Mouse (Mus musculus): Measurements from ENCODE around the gene Myo16.

- TF ChIP-seq POLR2A (IDR thresholded peaks at IDR 0.05; ENCODE audit: low read depth, low read length) (no peak), CTCF (IDR thresholded peaks at IDR 0.05; ENCODE audit: extremely low read depth, insufficient read length, insufficient replicate concordance, low read depth, low read length) (no peak)
Observed at GRCm38 (mm10) chr8:10561616-10562015, 407.9 kb downstream of the Myo16 start.

All from small intestine, adult 2 months (tissue).